Mouse (Mus musculus) thymus, adult 2 months (tissue): Measurements from ENCODE around the gene Dusp21. TPM values are rescaled to one million over a fixed set of nuclear protein-coding genes. Genes with fewer than 3 reads are reported as not detected.
A peak's percentile ranks its signal among the peaks of the same experiment; 100 is the strongest.

Source experiments
- DNase-seq: peaks from one replicate; pipeline ENCODE4 v3.0.0; 2021
- H3K27ac ChIP-seq: fragments of 200-500 bp; 2 replicates; pipeline ENCODE4 v1.5.1; 2012; ENCODE audit warnings: low read length, control low read depth; ENCODE audit not compliant: control insufficient read depth, insufficient read depth
- H3K27me3 ChIP-seq: fragments of 200-500 bp; 2 replicates; pipeline ENCODE4 v1.6.1; 2012; ENCODE audit warnings: mild to moderate bottlenecking, low read length, moderate library complexity, mixed read lengths; ENCODE audit not compliant: control insufficient read depth, insufficient read depth
- H3K36me3 ChIP-seq: fragments of 200-500 bp; 2 replicates; pipeline ENCODE4 v1.6.1; 2012; ENCODE audit warnings: mild to moderate bottlenecking, low read length, moderate library complexity; ENCODE audit not compliant: control insufficient read depth, insufficient read depth
- H3K4me1 ChIP-seq: fragments of 200-500 bp; replicated peaks from 2 replicates; pipeline ENCODE4 v1.6.1; 2012; ENCODE audit warnings: low read length; ENCODE audit not compliant: control insufficient read depth, insufficient read depth
- H3K4me3 ChIP-seq: fragments of 200-500 bp; 2 replicates; pipeline ENCODE4 v1.5.1; 2012; ENCODE audit warnings: mild to moderate bottlenecking, low read length, control low read depth, moderate library complexity; ENCODE audit not compliant: control insufficient read depth, insufficient read depth
- CTCF ChIP-seq: fragments of 200-500 bp; IDR thresholded peaks from 2 replicates; pipeline ENCODE4 v1.5.1; 2012; ENCODE audit warnings: mild to moderate bottlenecking, control low read depth, low read length, moderate library complexity, borderline replicate concordance; ENCODE audit not compliant: control insufficient read depth, poor library complexity, insufficient read depth; ENCODE audit errors: extremely low read depth
- POLR2A ChIP-seq: fragments of 200-500 bp; IDR thresholded peaks from 2 replicates; pipeline ENCODE4 v1.6.1; 2012; ENCODE audit warnings: mild to moderate bottlenecking, low read length, control low read depth, moderate library complexity; ENCODE audit not compliant: control insufficient read depth, poor library complexity, insufficient read depth; ENCODE audit errors: extremely low read depth
- WGBS: fragments of 180-500 bp; shearing (Covaris S2); methylation state at CpG from one replicate; pipeline ENCODE4 v1.1.7; 2018; 5-methylcytosine and 5-hydroxymethylcytosine counted together
- polyA plus RNA-seq: library from polyadenylated mRNA; depleted of rRNA; stranded (reverse); fragments of >200 nt; gene quantifications from 2 replicates; pipeline ENCODE4 v1.2.3, GENCODE M21; 2012; rRNA removed

Dusp21 gene
- polyA plus RNA-seq = not detected in 2 replicates

DNA sequence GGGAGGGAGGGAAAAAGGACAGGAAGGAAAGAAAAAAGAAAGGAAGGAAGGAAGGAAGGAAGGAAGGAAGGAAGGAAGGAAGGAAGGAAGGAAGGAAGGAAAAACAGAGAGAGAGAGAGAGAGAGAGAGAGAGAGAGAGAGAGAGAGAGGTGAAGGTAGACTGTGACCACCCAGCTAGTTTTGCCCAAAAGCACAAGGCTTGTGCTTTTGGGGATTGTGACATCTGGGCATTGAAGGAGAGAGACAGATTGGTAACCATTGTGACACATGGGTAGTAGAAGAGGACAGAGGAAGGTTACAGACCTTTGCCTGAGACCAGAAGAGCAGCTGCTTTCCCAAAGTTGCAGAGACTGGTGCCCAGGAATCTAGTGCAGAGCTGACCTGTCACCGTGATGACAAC, at the start of gene Dusp21:
Gene Dusp21 (plus strand): TSS at position 301 of the 400 bp plus-strand sequence.
- Histone ChIP-seq H3K4me1 (no peaks in the 10 kb centered on the region), H3K4me3 (no peak within 1 kb of the TSS), H3K36me3 (no peaks in the 10 kb centered on the region), H3K27me3 (no peaks in the 10 kb centered on the region), H3K27ac (no peak within 1 kb of the TSS)
- no peak for DNase-seq
- WGBS = 90% methylated on average over 1 of the region's 1 CpGs
- TF ChIP-seq POLR2A (no peak), CTCF (no peak)

DNA sequence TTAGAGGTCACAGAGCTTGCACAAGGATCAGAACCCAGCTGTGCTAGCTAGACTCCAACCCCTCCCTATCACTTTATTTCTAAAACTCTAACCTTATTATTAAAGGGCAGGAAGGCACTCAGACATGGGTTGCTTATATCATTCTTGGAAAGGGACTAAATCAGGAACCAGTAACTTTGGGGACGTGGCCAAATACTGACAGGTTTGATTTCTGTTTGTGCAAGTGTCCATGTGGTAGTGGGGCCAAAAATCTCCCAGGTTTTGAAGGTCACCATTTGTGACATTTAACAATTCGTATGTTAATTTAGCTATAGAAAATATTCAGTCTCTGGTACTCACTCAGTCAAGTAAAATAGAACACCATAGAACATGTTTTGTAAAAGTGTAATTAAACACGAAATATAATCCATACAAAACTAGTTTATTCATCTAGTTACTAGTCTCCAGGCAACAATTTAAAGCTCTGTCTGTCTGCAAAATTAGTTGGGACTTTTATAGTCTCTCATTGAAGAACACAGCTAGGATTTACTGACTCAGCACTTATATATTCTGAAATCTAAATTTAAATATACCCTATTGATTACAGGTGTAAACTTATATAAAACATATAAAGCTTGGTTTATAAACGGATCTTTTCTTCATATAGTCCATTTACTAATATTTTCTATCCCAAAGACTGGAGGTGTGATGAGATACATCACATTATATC, 15.2 kb downstream of the Dusp21 start:
- TF ChIP-seq POLR2A (no peak), CTCF (no peak)
- DNase-seq = no peak
- Histone ChIP-seq H3K36me3 (no peaks in the 10 kb centered on the region), H3K27me3 (no peaks in the 10 kb centered on the region), H3K27ac (no peak overlapping the region), H3K4me1 (no peaks in the 10 kb centered on the region), H3K4me3 (no peak overlapping the region)
- WGBS = 77% methylated on average over 4 of the region's 4 CpGs

DNA sequence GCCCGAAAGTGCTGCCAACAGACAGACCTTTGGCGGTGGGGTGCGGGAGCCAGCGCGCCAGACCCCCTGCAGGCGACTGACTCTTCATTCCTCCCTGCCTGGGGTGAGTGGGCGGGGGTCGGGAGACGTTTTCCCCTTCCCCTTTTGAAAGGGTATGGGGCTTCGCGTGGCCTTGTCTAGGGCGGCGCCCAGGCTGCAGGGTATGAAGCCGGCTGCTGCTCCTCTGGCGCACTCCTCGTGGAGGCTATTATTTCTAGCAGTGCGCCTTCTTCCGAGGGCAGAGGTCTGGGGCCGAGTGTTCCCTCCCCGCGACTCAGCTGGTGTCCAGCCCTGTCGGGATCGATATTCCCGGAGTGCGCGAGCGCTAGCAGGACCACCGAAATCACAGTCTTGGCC, 16.1 kb downstream of the Dusp21 start:
- H3K4me3 ChIP-seq = peak overlapping the region; percentile 93
- H3K27ac ChIP-seq = peak overlapping the region; percentile 27; the same call in 1 of the 2 replicates
- WGBS = under 1% methylated on average over 28 of the region's 28 CpGs
- no peaks in the 10 kb centered on the region for H3K36me3 ChIP-seq
- TF ChIP-seq POLR2A (no peak), CTCF (no peak)
- no peaks in the 10 kb centered on the region for H3K4me1 ChIP-seq
- peak; percentile 34 for DNase-seq
- no peaks in the 10 kb centered on the region for H3K27me3 ChIP-seq

DNA sequence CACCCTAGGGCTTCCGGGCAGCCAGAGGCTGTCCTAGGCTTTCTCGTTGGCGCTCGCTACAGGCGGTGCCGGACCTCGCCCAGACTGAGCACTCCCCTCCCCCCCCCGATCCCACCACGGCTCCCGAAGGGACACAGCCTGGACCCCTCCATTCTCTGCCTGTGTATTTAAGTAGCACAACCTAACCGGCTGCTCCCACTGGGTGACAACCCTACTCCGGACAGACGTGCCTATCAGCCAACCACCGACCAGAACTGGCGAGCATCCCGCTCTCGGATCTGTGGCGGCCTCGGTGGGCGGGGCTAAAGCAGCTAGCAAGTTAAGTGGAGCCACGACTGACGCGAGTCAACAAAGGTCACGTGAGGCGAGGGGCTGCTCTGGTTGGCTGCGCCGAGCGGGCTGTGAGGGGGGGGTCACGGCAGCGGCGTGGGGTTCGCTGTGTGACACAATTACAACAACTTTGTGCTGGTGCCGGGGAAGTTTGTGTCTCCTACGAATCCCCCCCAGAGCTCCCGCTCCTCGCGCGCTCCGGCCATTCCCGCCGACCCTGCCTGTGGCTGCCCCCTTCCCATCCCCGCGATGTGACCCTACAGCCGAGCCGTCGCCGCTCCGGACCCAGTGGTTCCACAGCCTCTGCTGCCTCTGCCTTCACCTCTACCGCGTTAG, 16.7 kb downstream of the Dusp21 start, which contains the start of gene Kdm6a:
Gene Kdm6a (plus strand): TSS at position 384 of the 666 bp plus-strand sequence.
- H3K4me1 ChIP-seq = no peaks in the 10 kb centered on the region
- peak within 1 kb of the TSS; percentile 91 for H3K27ac ChIP-seq
- WGBS = under 1% methylated on average over 40 of the region's 50 CpGs
- DNase-seq = peak; percentile 96
- H3K4me3 ChIP-seq = peak within 1 kb of the TSS; percentile 93
- H3K27me3 ChIP-seq = no peaks in the 10 kb centered on the region
- H3K36me3 ChIP-seq = no peaks in the 10 kb centered on the region
- TF ChIP-seq POLR2A (peak; percentile 73), CTCF (no peak)

DNA sequence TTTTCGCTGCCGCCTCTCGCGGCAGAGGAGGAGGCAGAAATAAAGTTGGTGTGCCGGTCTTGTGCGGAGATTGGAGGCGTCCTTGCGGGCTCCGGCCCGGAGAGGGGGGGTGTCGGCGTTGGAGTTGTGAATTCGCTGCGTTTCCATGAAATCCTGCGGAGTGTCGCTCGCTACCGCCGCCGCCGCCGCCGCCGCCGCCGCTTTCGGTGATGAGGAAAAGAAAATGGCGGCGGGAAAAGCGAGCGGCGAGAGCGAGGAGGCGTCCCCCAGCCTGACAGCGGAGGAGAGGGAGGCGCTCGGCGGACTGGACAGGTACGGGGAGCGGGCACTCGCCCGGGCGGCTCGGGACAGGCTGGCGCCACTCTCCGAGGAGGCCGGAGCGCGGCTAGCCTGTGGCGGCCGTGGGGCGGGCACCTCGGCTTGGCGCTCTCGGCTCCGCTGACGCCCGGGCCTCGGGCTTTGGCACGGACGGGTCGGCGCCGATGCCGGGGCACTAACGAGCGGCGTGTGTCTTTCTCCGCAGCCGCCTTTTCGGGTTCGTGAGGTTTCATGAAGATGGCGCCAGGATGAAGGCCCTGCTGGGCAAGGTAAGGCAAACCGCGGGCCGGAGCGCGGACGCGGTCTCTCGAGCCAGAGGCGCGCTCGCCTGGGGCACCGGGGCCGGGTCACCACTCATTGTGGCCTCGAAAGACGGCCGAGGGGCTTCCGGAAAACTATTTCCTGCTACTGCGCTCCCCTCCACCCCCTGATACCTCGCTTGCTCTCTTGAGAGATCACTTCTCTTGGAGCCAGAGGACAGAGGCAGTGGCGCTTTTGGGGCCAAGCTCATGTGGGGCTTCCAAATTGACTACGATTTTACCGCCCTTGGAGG, 17.4 kb downstream of the Dusp21 start:
- H3K36me3 ChIP-seq = no peaks in the 10 kb centered on the region
- H3K4me3 ChIP-seq = peak overlapping the region; percentile 69
- DNase-seq = peak; percentile 45
- TF ChIP-seq CTCF = no peak
- 0 out of 2 replicates have a peak, but pooled peaks have one; percentile 29 for TF ChIP-seq POLR2A
- H3K27me3 ChIP-seq = no peaks in the 10 kb centered on the region
- under 1% methylated on average over 74 of the region's 95 CpGs for whole genome bisulfite sequencing
- no peaks in the 10 kb centered on the region for H3K4me1 ChIP-seq
- peak overlapping the region; percentile 91 for H3K27ac ChIP-seq
